Mouse (Mus musculus) brain, adult 2 months (tissue): ENCODE measurements around the gene Acsl1.
"Not testable (repeated sequence)": the region's sequence is repeated elsewhere in the genome, so short reads cannot be mapped to it uniquely, and the experiment has no call there.

ENCODE experiments used
- DNase-seq: peaks from one replicate; pipeline ENCODE4 v3.0.0; 2011; ENCODE audit warnings: low read depth, low spot score

Acsl1 gene

DNA sequence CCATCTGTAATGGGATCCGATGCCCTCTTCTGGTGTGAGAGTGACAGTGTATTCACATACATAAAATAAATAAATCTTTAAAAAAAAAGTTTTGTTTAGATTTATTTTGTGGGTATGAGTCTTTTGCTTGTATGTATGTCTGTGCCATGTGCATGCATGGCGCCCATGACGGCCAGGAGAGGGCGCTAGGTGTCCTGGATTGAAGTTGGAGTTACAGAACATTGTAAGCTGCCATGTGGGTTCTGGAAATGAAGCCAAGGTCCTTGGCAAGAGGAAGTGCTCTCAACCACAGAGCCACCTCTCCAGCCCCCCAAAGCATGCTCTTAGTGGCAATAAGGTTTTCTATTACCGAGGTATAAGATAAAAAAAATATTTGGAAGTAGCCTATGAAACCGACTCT lies 88.6 kb downstream of the Acsl1 start:
- DNase-seq: peak; percentile 32

DNA sequence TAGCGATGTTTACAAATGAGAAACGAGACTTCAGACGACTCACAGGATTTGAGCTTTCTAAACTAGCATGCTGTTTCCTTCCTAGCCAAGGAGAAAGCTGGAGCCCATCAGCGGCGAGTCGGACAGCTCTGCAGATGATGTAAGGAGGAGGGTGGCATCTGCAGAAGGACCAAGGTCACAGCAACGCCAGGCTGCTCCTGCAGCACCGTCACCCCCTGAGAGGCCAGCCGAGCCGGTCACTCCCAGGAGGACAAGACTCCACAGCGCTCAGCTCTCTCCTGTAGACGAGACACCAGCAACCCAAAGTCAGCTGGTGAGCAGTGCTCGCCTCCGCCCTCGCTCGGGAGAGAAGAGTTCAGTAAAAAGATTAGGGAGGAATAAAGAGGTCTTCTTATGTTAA lies 91.5 kb downstream of the Acsl1 start:
- no peak for DNase-seq

DNA sequence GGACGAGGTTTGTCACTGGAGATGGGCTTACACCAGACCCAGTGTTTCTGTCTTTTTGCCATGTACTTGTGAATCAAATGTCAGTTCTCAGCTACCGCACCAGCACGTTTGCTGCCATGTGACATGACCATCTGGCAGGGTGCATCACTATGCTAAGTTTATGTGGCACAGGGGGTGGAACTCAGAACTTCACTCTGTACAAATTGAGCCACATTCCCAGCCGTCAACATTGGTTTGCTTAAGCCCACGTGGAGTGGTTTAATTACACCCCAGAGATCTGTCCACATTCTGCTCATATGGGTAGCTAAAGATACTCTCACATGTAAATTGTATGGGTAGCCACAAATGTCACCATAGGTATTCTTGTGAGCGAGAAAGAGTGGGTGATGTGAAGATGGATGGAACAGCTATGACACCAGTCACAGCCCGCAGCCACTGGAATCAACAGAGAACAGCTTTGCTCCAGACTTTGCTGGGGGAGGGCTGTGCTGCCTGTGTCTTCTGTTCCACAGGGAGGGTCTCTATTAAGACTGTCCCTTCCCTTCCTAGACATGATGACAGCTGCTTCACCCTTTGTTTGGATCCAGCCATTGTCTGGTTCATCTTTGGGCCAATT lies 96.2 kb downstream of the Acsl1 start:
- DNase-seq: peak; percentile 88

DNA sequence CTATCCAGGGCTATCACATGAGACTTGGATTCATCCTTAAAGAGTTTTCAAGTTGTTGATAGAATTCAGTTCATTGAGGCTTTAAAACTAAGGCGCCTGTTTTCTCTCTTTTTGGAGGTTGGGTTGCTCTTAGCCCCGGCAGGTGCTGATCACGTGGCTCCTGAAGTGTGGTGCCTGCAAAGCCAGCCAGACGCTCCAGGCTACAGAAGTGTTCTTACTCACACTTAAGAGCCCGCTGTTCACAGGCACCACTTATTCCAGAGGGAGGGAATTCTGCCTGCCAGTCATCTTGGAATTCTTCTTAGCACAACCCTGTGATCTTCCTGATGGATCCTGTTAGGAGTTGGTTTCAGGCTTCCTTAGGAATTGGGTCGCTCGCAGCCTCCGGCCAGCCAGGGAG lies 97.1 kb downstream of the Acsl1 start:
- peak; percentile 58 for DNase-seq

DNA sequence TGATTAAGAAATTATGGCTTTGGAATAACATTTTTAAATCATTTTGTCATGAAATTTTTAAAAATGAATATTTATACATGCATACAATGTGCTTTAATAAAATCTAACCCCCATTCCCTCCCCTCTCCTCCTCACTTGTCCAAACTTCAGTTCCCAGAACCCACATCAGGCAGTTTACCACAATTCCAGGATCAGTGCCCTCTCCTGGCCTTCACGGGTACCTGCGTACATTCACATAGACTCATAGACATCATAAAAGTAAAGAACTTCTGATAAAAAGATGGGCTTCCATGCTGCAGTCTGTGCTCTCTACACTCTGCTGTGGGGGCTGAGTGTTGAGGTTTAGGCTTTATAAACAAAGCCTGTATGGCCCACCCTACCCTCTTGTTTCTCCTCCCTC lies 98.1 kb downstream of the Acsl1 start:
- no peak for DNase-seq

DNA sequence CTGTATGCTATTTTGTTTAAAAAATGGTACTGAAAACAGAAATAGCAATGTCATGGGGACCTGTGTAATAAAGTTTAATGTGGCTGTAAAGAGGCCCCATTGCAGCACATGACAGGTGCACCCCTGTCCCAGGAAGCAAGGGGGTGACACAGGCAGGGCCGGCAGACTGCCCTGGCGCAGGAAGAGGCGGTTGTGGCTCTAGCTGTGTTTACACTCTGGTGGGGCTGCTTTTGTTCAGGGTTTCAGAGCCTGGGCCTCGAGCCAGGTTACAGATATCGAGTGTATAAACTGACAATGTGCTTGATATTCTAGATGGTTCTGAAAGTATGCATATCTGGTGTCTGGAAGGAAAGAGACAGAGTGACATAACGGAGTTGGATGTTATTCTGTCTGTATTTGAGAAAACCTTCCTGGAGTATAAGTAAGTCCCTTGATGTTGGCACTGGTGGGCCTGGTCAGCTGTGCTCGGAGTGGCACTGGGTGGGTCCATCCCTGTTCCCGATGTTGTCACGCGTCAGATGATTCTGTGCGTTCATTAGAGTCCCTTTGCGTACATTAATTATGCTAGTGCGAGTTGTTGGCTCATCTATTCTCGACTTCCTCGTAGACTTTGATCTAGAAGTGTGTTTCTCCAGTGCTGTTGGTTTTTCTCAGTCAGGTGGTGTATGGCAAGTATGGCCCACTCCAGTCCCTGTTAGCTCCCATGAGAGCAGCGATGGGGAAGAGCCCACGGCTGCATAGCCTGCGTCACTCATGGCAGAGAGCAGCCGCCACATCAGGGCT lies 99.0 kb downstream of the Acsl1 start:
- DNase-seq: no peak

DNA sequence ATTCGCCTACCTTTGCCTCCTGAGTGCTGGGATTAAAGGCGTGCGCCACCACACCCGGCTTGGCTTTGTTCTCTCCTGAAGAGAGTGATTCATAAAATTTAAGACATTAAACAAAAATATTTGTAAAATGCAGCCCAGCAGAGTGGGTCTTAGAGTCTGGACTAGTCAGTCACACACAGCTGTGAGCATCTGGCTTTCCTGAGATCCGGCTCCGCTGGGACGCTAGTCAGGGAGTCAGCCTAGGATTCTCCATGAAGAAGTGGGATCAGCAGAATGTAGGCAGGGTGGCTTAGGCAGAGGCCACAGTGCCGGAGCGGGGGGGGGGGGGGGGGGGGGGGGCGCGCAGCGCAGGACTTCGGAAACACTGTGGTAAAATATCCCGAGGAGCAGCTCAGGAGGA lies 99.8 kb downstream of the Acsl1 start:
- no peak for DNase-seq

DNA sequence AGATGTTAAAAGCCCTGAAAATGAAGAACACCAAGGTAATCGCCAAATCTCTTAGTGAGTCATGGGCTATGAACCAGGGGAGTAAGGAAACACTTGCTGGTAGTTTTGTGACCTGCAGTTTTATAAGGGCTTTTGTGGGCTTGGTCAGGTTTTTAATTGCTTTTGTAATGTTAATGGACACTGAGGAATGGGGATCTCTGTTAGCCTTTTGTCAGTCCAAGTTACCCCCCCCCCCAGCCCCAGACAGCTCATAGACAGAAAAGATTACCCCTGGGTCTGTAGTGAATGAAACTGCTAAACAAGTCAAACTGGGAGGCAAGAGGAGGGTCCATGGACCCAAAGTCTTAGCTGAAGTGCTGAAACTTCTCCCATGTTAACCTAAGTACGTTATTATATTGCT lies 102.6 kb downstream of the Acsl1 start:
- no peak for DNase-seq

DNA sequence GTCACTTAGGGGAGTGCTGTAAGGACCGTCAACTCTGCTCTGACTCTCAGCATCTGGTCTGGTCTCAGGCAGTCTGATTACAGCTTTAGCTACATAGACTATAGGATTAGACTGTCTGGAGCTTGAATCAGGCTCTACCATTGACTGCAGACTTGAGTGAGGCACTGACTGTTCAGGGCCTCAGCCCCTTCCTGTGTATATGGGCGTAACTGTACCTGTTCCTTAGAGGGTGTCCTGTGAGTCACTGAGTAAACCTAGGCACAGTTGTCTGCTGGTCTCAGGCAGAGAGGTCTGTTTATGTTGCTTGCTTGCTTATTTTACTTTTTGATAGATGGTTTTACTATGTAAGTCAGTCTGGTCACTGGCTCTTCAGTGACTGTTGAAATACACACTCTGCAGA lies 103.1 kb downstream of the Acsl1 start:
- DNase-seq: no peak

DNA sequence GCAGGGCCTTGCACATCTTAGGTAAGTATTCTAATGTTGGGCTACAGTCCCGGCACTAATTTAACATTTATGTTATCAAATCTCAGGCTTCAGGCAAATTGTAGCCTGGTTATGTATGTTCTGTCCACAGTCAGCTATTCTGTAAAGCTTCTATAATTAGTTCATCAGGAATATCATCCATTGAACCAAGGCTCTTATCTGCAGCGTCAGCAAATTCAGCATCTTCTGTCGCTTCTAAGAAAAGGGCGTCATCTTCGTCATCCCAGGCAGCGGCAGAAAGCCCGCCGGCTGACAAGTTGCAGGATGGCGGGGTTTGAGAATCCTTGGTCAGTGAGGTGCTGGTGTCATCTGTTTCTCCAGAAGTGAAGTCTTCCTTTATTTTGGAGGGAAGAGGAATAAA lies 108.0 kb downstream of the Acsl1 start:
- no peak for DNase-seq

DNA sequence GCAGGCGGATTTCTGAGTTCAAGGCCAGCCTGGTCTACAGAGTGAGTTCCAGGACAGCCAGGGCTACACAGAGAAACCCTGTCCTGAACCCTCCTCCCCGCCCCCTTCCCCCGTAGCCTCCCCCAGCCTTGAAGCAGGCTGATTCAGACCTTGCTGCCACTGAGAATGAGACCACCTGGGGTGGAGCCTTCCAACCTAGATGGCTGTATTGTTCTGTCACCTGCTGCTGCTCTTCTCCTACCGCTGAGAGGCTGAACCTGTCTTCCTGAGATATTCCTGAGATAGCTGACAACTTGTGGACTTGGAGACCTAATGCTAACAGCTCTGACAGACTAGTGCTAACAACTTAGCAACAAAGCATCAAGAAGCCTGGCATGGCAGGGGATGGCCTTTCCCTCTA lies 113.5 kb downstream of the Acsl1 start:
- not testable (repeated sequence) for DNase-seq

DNA sequence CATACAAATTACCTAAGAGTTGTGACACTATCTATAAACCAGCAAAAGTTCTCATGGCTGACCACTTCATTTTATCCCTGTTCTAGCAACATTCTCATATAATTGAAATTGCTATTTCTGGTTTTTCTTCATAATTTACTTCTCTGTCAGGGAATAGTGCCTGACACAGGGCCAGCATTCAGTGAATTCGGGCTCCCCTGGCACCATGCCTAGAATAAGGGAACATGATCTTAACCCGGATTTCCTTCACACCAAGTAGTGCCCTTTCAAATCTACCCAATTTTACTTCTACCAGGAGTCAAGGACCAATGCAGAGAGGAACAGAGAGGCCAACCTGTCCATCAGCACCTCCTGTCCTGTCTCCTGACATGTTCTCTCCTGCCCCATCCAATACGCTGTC lies 114.7 kb downstream of the Acsl1 start:
- no peak for DNase-seq
